Mouse (Mus musculus) frontal cortex, postnatal 36 days (tissue): Measurements from ENCODE around the gene Ube2cbp.

ENCODE experiments used
- DNase-seq, 2 experiments: peaks; one replicate each; pipeline ENCODE4 v3.0.0; 2022; ENCODE audit warnings: low spot score in 2 of 2

The Ube2cbp gene

GRCm38 (mm10) chr9:86435510-86435909, 29.2 kb downstream of the Ube2cbp start:
- DNase-seq, result no peak

- DNase-seq, result no peak
Measured at GRCm38 (mm10) chr9:86423331-86423730, 41.4 kb downstream of the Ube2cbp start.

- peak; percentile 11 to 73 for DNase-seq
Measured at GRCm38 (mm10) chr9:86419366-86419765, 45.4 kb downstream of the Ube2cbp start.

DNA sequence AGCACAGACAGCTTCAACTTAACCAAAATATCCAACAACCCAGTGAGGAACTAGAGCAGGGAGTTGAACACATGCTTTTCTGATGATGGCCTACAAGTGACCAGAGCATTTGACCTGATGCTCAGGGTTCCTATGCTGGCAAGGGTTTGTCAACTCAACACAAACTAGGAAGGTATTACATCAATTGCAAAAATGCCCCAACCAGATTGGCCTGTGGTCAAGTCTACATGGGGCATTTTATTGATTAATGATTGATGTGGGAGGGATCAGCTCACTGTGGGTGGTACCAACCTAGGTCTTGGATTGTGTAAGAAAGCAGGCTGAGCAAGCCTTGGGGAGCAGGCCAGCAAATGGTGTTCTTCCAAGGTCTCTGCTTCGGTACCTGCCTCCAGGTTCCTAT, 46.8 kb downstream of the Ube2cbp start:
- DNase-seq, result no peak

DNA sequence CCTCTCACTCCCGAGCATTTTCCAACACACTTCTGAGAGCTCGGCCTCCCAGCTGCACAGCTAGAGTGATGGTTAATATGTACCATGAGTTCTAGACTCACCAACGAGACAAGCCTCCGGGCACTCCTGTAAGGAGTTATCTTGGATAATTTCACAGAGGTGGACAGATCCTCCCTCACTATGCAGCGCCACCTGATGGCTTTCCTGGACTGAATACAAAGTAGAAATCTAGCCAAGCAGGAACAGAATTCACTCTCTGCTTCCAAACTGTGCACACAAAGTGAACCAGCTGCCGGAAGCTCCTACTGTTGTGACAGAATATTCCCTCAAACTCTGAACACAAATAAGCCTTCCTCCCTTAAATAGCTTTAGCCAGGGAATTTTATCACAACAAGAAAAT, 69.0 kb downstream of the Ube2cbp start:
- DNase-seq, result no peak

DNA sequence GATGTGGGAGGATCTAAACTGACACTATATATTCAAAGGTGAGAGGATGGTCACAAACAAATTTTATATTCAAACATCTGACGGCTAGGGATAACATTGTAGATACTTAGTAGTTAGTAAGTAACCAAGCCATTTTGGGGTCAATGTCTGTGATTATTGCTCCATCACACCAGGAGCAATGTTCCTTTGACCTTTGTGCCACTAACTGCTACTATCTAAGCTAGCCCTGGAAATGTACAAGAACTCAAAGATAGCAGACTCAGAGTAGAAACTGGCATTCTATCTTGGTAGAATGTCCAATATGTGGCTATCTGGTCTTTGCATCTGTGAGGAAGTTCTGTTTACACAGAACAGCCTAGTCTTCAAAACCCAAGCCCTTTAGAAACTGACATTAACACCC, 69.7 kb downstream of the Ube2cbp start:
- DNase-seq, result no peak

DNA sequence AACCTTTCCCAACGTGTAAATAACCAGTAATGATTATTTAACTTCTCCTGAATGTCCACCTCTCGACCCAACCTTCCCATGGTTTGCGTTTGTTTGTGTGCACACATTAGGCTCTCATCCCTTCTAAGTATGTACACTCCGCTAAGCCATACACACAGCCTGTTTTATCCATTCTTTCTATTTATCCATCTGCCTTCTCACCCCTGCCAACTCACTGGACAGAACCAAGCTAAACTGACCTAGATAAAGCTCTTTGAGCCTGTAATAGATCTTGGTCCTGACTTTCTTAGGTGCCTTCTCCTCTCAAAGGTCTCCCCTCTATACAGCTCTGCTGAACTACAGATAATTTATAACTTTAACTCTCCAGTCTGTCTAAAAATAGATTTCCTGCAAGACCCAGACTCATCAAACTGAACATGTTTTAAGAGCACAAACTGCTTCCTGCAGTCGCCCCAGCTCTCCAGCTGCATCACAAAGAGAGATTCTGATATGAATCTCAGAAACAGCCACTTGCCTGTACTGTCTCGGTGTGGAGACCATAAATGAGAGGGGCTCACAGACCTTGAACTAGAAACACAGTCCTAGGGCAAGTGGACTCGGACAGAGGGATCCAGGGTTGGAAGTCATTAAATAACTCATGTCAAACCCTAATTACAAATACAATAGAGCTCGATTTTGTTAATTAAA, 71.0 kb downstream of the Ube2cbp start:
- no peak for DNase-seq

GRCm38 (mm10) chr9:86391467-86391866, 73.3 kb downstream of the Ube2cbp start:
- no peak for DNase-seq

- DNase-seq, result peak in 1 of 2 experiments; percentile 32
Measured at GRCm38 (mm10) chr9:86390713-86391112, 74.0 kb downstream of the Ube2cbp start.

- DNase-seq, result no peak
Measured at GRCm38 (mm10) chr9:86388538-86388937, 76.2 kb downstream of the Ube2cbp start.

DNA sequence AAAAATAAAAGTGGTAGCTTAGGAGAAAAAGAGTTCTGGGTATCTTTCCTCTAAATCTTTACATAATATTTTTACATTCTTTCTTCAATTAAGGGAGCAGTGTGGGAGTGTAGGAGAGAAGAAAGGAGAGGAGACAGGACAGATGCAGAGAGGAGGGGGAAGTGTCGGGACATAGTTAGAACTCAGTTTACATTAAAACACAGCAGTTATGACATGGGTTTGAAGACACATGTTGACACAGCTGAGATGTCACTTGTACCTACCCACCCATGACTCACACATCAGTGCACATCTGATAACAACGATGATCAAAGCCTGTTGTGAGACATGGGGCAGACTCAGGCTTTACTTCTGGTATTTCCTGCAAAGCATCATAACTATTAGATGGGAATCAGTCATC, 87.8 kb downstream of the Ube2cbp start:
- peak in 1 of 2 experiments; percentile 9 for DNase-seq

- no peak for DNase-seq
Measured at GRCm38 (mm10) chr9:86372783-86373567, 91.8 kb downstream of the Ube2cbp start.

DNA sequence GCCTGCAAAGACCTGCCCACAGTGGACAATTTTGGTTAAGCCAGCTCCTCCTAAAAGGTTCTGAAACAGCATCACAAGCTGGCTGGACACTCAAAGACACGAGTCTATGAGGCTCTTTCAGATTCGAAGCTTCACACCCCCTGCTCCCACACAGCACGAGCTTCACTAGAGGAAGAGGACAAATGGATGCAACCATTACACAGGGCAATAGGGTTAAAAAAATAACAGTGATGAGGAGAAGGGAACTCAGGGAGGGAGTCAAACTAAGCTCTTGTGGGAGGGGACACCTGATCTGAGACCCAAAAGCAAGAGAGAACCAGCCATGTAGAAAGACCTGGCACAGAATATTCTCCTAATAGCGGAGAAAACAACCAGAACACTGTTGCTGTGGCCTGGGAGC, 95.5 kb downstream of the Ube2cbp start:
- no peak for DNase-seq

DNA sequence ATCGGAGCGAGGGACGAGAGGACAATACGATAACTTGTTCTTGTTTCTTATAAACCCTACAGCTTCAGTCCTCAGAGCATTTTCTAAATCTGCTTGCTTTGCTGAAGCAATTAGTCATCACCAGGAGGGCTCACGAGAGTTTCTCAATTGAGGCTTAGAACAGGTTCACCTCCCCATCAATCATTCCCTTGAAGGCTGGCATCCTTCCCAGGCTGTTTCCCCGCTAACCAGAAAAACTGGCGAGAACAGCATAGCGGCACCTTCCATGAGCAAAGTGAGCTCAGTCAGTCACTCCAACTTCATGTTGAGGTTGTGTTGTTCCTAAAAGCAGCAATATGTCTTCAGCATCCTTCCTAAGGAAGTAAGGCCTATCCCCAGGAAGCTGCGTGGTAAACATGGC, 104.2 kb downstream of the Ube2cbp start:
- DNase-seq, result no peak

DNA sequence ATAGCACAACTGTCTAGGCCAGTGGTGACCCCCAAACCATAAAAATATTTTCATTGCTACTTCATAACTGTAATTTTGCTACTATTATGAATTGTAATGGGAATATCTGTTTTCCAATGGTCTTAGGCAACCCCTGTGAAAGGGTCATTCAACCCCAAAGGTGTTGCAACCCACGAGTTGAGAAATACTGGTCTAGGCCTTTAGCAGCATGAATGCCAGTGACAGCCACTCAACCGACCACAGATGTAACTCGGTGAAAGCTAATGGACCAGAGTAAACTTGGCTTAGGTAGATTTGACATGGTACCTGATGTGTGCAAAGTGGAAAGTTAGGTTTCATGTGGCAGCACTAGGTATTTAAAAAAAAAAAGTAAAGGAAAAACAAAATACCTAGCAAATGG, 108.9 kb downstream of the Ube2cbp start:
- DNase-seq, result no peak

GRCm38 (mm10) chr9:86351491-86351890, 113.3 kb downstream of the Ube2cbp start:
- DNase-seq, result no peak

GRCm38 (mm10) chr9:86336792-86337191, 128.0 kb downstream of the Ube2cbp start:
- no peak for DNase-seq

- DNase-seq, result no peak
Measured at GRCm38 (mm10) chr9:86336361-86336760, 128.4 kb downstream of the Ube2cbp start.

DNA sequence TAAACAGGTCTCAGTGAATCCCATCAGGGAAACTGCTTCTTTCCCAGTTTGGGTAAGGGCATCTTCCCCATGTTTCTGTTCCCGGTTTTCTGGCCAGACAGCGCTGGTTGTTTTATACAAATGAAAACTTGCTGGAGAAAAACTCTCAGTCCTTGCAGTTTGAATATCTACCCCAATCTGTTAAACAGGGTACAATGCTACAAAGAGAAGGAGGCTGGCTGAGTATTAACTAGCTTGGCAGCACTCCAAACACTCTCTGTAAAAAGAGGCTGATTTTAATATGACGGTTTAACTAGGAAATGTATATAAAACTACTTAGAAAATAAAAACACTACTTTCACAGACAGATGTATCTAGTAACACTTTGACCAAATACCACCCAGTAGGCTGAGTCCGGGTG, 129.2 kb downstream of the Ube2cbp start:
- no peak for DNase-seq

GRCm38 (mm10) chr9:86334357-86334756, 130.4 kb downstream of the Ube2cbp start:
- no peak for DNase-seq

GRCm38 (mm10) chr9:86330591-86330990, 134.2 kb downstream of the Ube2cbp start:
- no peak for DNase-seq

DNA sequence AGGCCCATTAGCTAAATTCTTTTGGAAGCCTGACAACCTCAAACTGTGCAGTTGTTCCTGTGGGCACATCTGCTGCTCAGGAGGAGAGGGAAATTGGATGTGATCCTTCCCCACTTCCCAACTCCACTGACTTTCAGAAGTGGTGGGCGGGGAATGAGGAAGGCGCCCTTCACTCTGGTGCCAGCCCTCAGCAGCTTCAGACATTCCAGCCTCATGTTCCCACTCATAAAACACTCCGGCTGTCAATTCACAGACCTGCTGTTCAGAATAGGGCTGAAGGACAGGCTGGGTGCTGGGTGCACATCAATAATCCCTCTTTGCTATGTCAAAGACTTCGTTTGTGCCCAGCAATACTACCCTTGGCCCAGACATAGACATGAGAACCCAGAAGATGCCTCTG, 136.5 kb downstream of the Ube2cbp start:
- DNase-seq, result peak in 1 of 2 experiments; percentile 10

DNA sequence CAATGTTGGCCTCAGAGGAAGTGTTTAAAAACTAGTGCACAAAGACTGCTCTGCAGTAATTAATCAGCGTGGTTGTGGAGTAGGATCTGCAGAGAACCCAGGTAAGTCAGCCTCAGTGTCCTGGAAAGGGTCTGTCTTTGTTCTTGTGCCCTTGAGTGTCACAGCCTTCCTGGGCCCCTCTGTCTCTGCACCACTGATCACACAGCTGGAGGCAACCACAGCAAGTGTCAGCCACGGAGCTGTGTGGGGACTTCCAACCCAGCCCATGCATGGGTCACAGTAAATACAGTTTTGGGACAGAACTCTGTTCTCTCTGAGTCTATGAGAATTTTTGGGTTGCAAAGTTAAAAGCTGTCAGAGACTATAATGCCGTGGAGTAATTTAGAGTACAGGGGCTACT, 137.4 kb downstream of the Ube2cbp start:
- DNase-seq, result no peak
